Mouse (Mus musculus): ENCODE data around the gene Epb41l4b. TPM values are rescaled to one million over a fixed set of nuclear protein-coding genes. Genes with fewer than 3 reads are reported as not detected.

The Epb41l4b gene
- polyA plus RNA-seq, 1 experiment from 2014 or later, result 1.7 TPM

- H3K4me3 ChIP-seq (ENCODE audit: low read depth, low read length), result no peak overlapping the region
- no peak overlapping the region for H3K27ac ChIP-seq (ENCODE audit: low read depth, low read length)
- WGBS, result 32% methylated on average over 10 of the region's 10 CpGs
Measured at GRCm38 (mm10) chr4:57162789-57163722, 19.8 kb upstream of the Epb41l4b start.

GRCm38 (mm10) chr4:57160571-57160970 lies 17.3 kb upstream of the Epb41l4b start:
- ATAC-seq (ENCODE audit: low FRiP score) (no peak), DNase-seq (ENCODE audit: low spot score) (no peak)
- Histone ChIP-seq H3K9me3 (ENCODE audit: control insufficient read depth, low read length) (no peaks in the 10 kb centered on the region), H3K27me3 (ENCODE audit: control insufficient read depth, insufficient read depth, low read length) (no peaks in the 10 kb centered on the region), H3K36me3 (ENCODE audit: control insufficient read depth, insufficient read depth, low read length) (no peaks in the 10 kb centered on the region), H3K4me1 (replicated peaks; ENCODE audit: control insufficient read depth, insufficient read depth, low read length) (no peaks in the 10 kb centered on the region), H3K9ac (ENCODE audit: low read depth, low read length) (no peak overlapping the region), H3K4me2 (replicated peaks; ENCODE audit: low read depth, low read length) (no peak overlapping the region), H3K27ac (ENCODE audit: low read depth, low read length) (no peak overlapping the region), H3K4me3 (ENCODE audit: low read depth, low read length) (no peak overlapping the region)
- WGBS, result 80% methylated on average over 7 of the region's 7 CpGs

More at GRCm38 (mm10) chr4:57162789-57163722, 19.8 kb upstream of the Epb41l4b start:
- Histone ChIP-seq H3K9me3 (ENCODE audit: control insufficient read depth, low read length) (no peaks in the 10 kb centered on the region), H3K36me3 (ENCODE audit: control insufficient read depth, insufficient read depth, low read length) (no peaks in the 10 kb centered on the region), H3K4me1 (replicated peaks; ENCODE audit: control insufficient read depth, insufficient read depth, low read length) (no peaks in the 10 kb centered on the region), H3K27me3 (ENCODE audit: control insufficient read depth, insufficient read depth, low read length) (no peaks in the 10 kb centered on the region), H3K4me2 (replicated peaks; ENCODE audit: low read depth, low read length) (no peak overlapping the region), H3K9ac (ENCODE audit: low read depth, low read length) (no peak overlapping the region)
- no peak for ATAC-seq (ENCODE audit: low FRiP score)
- no peak for DNase-seq (ENCODE audit: low spot score)

- Histone ChIP-seq H3K9ac (ENCODE audit: low read depth, low read length) (no peak overlapping the region), H3K27me3 (ENCODE audit: control insufficient read depth, insufficient read depth, low read length) (no peaks in the 10 kb centered on the region), H3K36me3 (ENCODE audit: control insufficient read depth, insufficient read depth, low read length) (no peaks in the 10 kb centered on the region), H3K9me3 (ENCODE audit: control insufficient read depth, low read length) (no peaks in the 10 kb centered on the region), H3K27ac (ENCODE audit: low read depth, low read length) (no peak overlapping the region), H3K4me3 (ENCODE audit: low read depth, low read length) (no peak overlapping the region), H3K4me2 (replicated peaks; ENCODE audit: low read depth, low read length) (no peak overlapping the region), H3K4me1 (replicated peaks; ENCODE audit: control insufficient read depth, insufficient read depth, low read length) (peaks cover 5% of the 10 kb centered on the region; the same call in 1 of the 2 replicates)
- no peak for ATAC-seq (ENCODE audit: low FRiP score)
- DNase-seq (ENCODE audit: low spot score), result no peak
- WGBS, result 79% methylated on average over 8 of the region's 8 CpGs
Measured at GRCm38 (mm10) chr4:57156549-57157169, 13.4 kb upstream of the Epb41l4b start.

- H3K27ac ChIP-seq (ENCODE audit: low read depth, low read length), result no peak overlapping the region
- no peak for ATAC-seq (ENCODE audit: low FRiP score)
Measured at GRCm38 (mm10) chr4:57153838-57154237, 10.6 kb upstream of the Epb41l4b start.

GRCm38 (mm10) chr4:57153068-57153835 lies 10.0 kb upstream of the Epb41l4b start:
- ATAC-seq (ENCODE audit: low FRiP score) (0 out of 2 replicates have a peak, but pooled peaks have one; percentile 54), DNase-seq (ENCODE audit: low spot score) (peak; percentile 31)
- Histone ChIP-seq H3K4me2 (replicated peaks; ENCODE audit: low read depth, low read length) (peak overlapping the region; percentile 26; the same call in 1 of the 2 replicates), H3K9ac (ENCODE audit: low read depth, low read length) (peak overlapping the region; percentile 21; the same call in 1 of the 2 replicates), H3K27ac (ENCODE audit: low read depth, low read length) (no peak overlapping the region), H3K4me1 (replicated peaks; ENCODE audit: control insufficient read depth, insufficient read depth, low read length) (peaks cover 5% of the 10 kb centered on the region; the same call in 1 of the 2 replicates), H3K36me3 (ENCODE audit: control insufficient read depth, insufficient read depth, low read length) (no peaks in the 10 kb centered on the region), H3K27me3 (ENCODE audit: control insufficient read depth, insufficient read depth, low read length) (no peaks in the 10 kb centered on the region), H3K9me3 (ENCODE audit: control insufficient read depth, low read length) (no peaks in the 10 kb centered on the region), H3K4me3 (ENCODE audit: low read depth, low read length) (no peak overlapping the region)
- 9% methylated on average over 9 of the region's 9 CpGs for WGBS

More at GRCm38 (mm10) chr4:57153838-57154237, 10.6 kb upstream of the Epb41l4b start:
- peak overlapping the region; percentile 26; the same call in 1 of the 2 replicates for H3K4me2 ChIP-seq (replicated peaks; ENCODE audit: low read depth, low read length)
- H3K4me1 ChIP-seq (replicated peaks; ENCODE audit: control insufficient read depth, insufficient read depth, low read length), result peaks cover 5% of the 10 kb centered on the region; the same call in 1 of the 2 replicates
- H3K9me3 ChIP-seq (ENCODE audit: control insufficient read depth, low read length), result no peaks in the 10 kb centered on the region
- no peak for DNase-seq (ENCODE audit: low spot score)
- H3K27me3 ChIP-seq (ENCODE audit: control insufficient read depth, insufficient read depth, low read length), result no peaks in the 10 kb centered on the region
- no peak overlapping the region for H3K4me3 ChIP-seq (ENCODE audit: low read depth, low read length)
- peak overlapping the region; percentile 21; the same call in 1 of the 2 replicates for H3K9ac ChIP-seq (ENCODE audit: low read depth, low read length)
- WGBS, result 38% methylated on average over 8 of the region's 8 CpGs
- H3K36me3 ChIP-seq (ENCODE audit: control insufficient read depth, insufficient read depth, low read length), result no peaks in the 10 kb centered on the region

- no peaks in the 10 kb centered on the region for H3K9me3 ChIP-seq (ENCODE audit: control insufficient read depth, low read length)
- no peak for DNase-seq (ENCODE audit: low spot score)
- no peak overlapping the region for H3K4me2 ChIP-seq (replicated peaks; ENCODE audit: low read depth, low read length)
- no peak overlapping the region for H3K4me3 ChIP-seq (ENCODE audit: low read depth, low read length)
- H3K9ac ChIP-seq (ENCODE audit: low read depth, low read length), result no peak overlapping the region
- 62% methylated on average over 3 of the region's 3 CpGs for WGBS
- no peaks in the 10 kb centered on the region for H3K36me3 ChIP-seq (ENCODE audit: control insufficient read depth, insufficient read depth, low read length)
- H3K4me1 ChIP-seq (replicated peaks; ENCODE audit: control insufficient read depth, insufficient read depth, low read length), result peaks cover under 1% of the 10 kb centered on the region; the same call in 1 of the 2 replicates
- H3K27me3 ChIP-seq (ENCODE audit: control insufficient read depth, insufficient read depth, low read length), result peaks cover 8% of the 10 kb centered on the region
- no peak for ATAC-seq (ENCODE audit: low FRiP score)
- H3K27ac ChIP-seq (ENCODE audit: low read depth, low read length), result no peak overlapping the region
Measured at GRCm38 (mm10) chr4:57148182-57148581, 4.9 kb upstream of the Epb41l4b start.

- Histone ChIP-seq H3K27ac (ENCODE audit: low read depth, low read length) (no peak overlapping the region), H3K9me3 (ENCODE audit: control insufficient read depth, low read length) (no peaks in the 10 kb centered on the region), H3K4me3 (ENCODE audit: low read depth, low read length) (peak overlapping the region; percentile 54), H3K27me3 (ENCODE audit: control insufficient read depth, insufficient read depth, low read length) (peaks cover 28% of the 10 kb centered on the region), H3K4me1 (replicated peaks; ENCODE audit: control insufficient read depth, insufficient read depth, low read length) (peaks cover 11% of the 10 kb centered on the region), H3K9ac (ENCODE audit: low read depth, low read length) (peak overlapping the region; percentile 71), H3K4me2 (replicated peaks; ENCODE audit: low read depth, low read length) (peak overlapping the region; percentile 87), H3K36me3 (ENCODE audit: control insufficient read depth, insufficient read depth, low read length) (no peaks in the 10 kb centered on the region)
- ATAC-seq (ENCODE audit: low FRiP score) (peak; percentile 53), DNase-seq (ENCODE audit: low spot score) (peak; percentile 43)
- WGBS, result under 1% methylated on average over 35 of the region's 43 CpGs
Measured at GRCm38 (mm10) chr4:57142374-57143025, 737 bp downstream of the Epb41l4b start.

- ATAC-seq (ENCODE audit: low FRiP score) (peak; percentile 30; the same call in 1 of the 2 replicates), DNase-seq (ENCODE audit: low spot score) (no peak)
- Histone ChIP-seq H3K4me2 (replicated peaks; ENCODE audit: low read depth, low read length) (peak overlapping the region; percentile 87), H3K9me3 (ENCODE audit: control insufficient read depth, low read length) (no peaks in the 10 kb centered on the region), H3K27me3 (ENCODE audit: control insufficient read depth, insufficient read depth, low read length) (peaks cover 28% of the 10 kb centered on the region), H3K36me3 (ENCODE audit: control insufficient read depth, insufficient read depth, low read length) (no peaks in the 10 kb centered on the region), H3K27ac (ENCODE audit: low read depth, low read length) (no peak overlapping the region), H3K4me3 (ENCODE audit: low read depth, low read length) (peak overlapping the region; percentile 54), H3K9ac (ENCODE audit: low read depth, low read length) (no peak overlapping the region), H3K4me1 (replicated peaks; ENCODE audit: control insufficient read depth, insufficient read depth, low read length) (peaks cover 11% of the 10 kb centered on the region)
- 6% methylated on average over 26 of the region's 26 CpGs for WGBS
Measured at GRCm38 (mm10) chr4:57141908-57142361, 1.3 kb downstream of the Epb41l4b start.

Measured in hindbrain, embryonic 11.5 days (tissue).